Mouse (Mus musculus) kidney, postnatal 25 days (tissue): ENCODE measurements around the gene Stx5a.

Experiments used
- DNase-seq, 2 experiments: peaks; one replicate each; pipeline ENCODE4 v3.0.0; 2021; ENCODE audit warnings: mixed read lengths in 2 of 2

The Stx5a gene

GRCm38 (mm10) chr19:8745382-8745781, 4.2 kb downstream of the Stx5a start:
- DNase-seq, result no peak

GRCm38 (mm10) chr19:8747368-8747767, 6.2 kb downstream of the Stx5a start:
- DNase-seq, result no peak

- no peak for DNase-seq
Observed at GRCm38 (mm10) chr19:8755652-8756051, 14.4 kb downstream of the Stx5a start.

GRCm38 (mm10) chr19:8756635-8757387, 15.6 kb downstream of the Stx5a start, which contains the start of gene Nxf1:
Gene Nxf1 (plus strand): TSS chr19:8757073.
- peak; percentile 95 to 96 for DNase-seq

- DNase-seq, result no peak
Observed at GRCm38 (mm10) chr19:8757471-8757998, 16.3 kb downstream of the Stx5a start.

- DNase-seq, result no peak
Observed at GRCm38 (mm10) chr19:8758899-8759298, 17.7 kb downstream of the Stx5a start.

GRCm38 (mm10) chr19:8760757-8761156, 19.5 kb downstream of the Stx5a start:
- DNase-seq, result no peak

- DNase-seq, result no peak
Observed at GRCm38 (mm10) chr19:8763276-8763675, 22.1 kb downstream of the Stx5a start.

- no peak for DNase-seq
Observed at GRCm38 (mm10) chr19:8765562-8765961, 24.3 kb downstream of the Stx5a start.

GRCm38 (mm10) chr19:8770567-8771270, 29.5 kb downstream of the Stx5a start, which contains the start of gene Tmem223:
Gene Tmem223 (plus strand): TSS chr19:8770996.
- peak; percentile 83 to 91 for DNase-seq

- DNase-seq, result no peak
Observed at GRCm38 (mm10) chr19:8772996-8773395, 31.8 kb downstream of the Stx5a start.

- peak in 1 of 2 experiments; percentile 29 for DNase-seq
Observed at GRCm38 (mm10) chr19:8773409-8773808, 32.2 kb downstream of the Stx5a start.

GRCm38 (mm10) chr19:8774086-8774835, 33.0 kb downstream of the Stx5a start, which contains the start of gene Tmem179b:
Gene Tmem179b (minus strand): TSS chr19:8774467.
- DNase-seq, result peak; percentile 97

GRCm38 (mm10) chr19:8774951-8775421, 33.8 kb downstream of the Stx5a start:
- DNase-seq, result peak in 1 of 2 experiments; percentile 56

- peak; percentile 98 for DNase-seq
Observed at GRCm38 (mm10) chr19:8786008-8786781, 45.0 kb downstream of the Stx5a start, which contains the start of gene Taf6l. Gene Taf6l (minus strand): TSS chr19:8786417.

GRCm38 (mm10) chr19:8788521-8788920, 47.3 kb downstream of the Stx5a start:
- DNase-seq, result no peak

- no peak for DNase-seq
Observed at GRCm38 (mm10) chr19:8789171-8789570, 48.0 kb downstream of the Stx5a start.

GRCm38 (mm10) chr19:8790171-8790570, 49.0 kb downstream of the Stx5a start:
- no peak for DNase-seq

- DNase-seq, result peak; percentile 94 to 96
Observed at GRCm38 (mm10) chr19:8798264-8798946, 57.2 kb downstream of the Stx5a start, which contains the start of gene Polr2g. Gene Polr2g (minus strand): TSS chr19:8798577.

GRCm38 (mm10) chr19:8798947-8799315, 57.7 kb downstream of the Stx5a start:
- DNase-seq, result no peak
